Mouse (Mus musculus): ENCODE measurements around the gene Isca2.

The Isca2 gene

GRCm38 (mm10) chr12:84801532-84802110 lies 28.6 kb downstream of the Isca2 start:
- no peak overlapping the region for H3K4me3 ChIP-seq (replicated peaks; ENCODE audit: low read length)
- H3K36me3 ChIP-seq (ENCODE audit: insufficient read depth, low read length) = no peaks in the 10 kb centered on the region
- TF ChIP-seq CTCF (conservative IDR thresholded peaks at IDR 0.05; ENCODE audit: low read length) (no peak), NANOG (IDR thresholded peaks at IDR 0.05; ENCODE audit: borderline replicate concordance, low read length) (no peak), POU5F1 (IDR thresholded peaks at IDR 0.05; ENCODE audit: borderline replicate concordance, low read length) (no peak)
- H3K4me1 ChIP-seq (replicated peaks; ENCODE audit: low read depth, low read length) = peaks cover 19% of the 10 kb centered on the region
- H3K9me3 ChIP-seq (ENCODE audit: low read length) = no peaks in the 10 kb centered on the region
- peaks cover 27% of the 10 kb centered on the region for H3K27me3 ChIP-seq (ENCODE audit: insufficient read depth, low read length)

- Histone ChIP-seq H3K4me3 (replicated peaks; ENCODE audit: low read length) (no peak overlapping the region), H3K27me3 (ENCODE audit: insufficient read depth, low read length) (peaks cover 31% of the 10 kb centered on the region), H3K36me3 (ENCODE audit: insufficient read depth, low read length) (no peaks in the 10 kb centered on the region), H3K9me3 (ENCODE audit: low read length) (no peaks in the 10 kb centered on the region), H3K4me1 (replicated peaks; ENCODE audit: low read depth, low read length) (peaks cover 28% of the 10 kb centered on the region)
- no peak for TF ChIP-seq CTCF (conservative IDR thresholded peaks at IDR 0.05; ENCODE audit: low read length)
- TF ChIP-seq NANOG (IDR thresholded peaks at IDR 0.05; ENCODE audit: borderline replicate concordance, low read length) = no peak
- TF ChIP-seq POU5F1 (IDR thresholded peaks at IDR 0.05; ENCODE audit: borderline replicate concordance, low read length) = no peak
Measured at GRCm38 (mm10) chr12:84802625-84803024, 29.6 kb downstream of the Isca2 start.

GRCm38 (mm10) chr12:84805228-84805842 lies 32.3 kb downstream of the Isca2 start:
- Histone ChIP-seq H3K9me3 (ENCODE audit: low read length) (no peaks in the 10 kb centered on the region), H3K36me3 (ENCODE audit: insufficient read depth, low read length) (no peaks in the 10 kb centered on the region), H3K4me1 (replicated peaks; ENCODE audit: low read depth, low read length) (peaks cover 35% of the 10 kb centered on the region), H3K4me3 (replicated peaks; ENCODE audit: low read length) (no peak overlapping the region), H3K27me3 (ENCODE audit: insufficient read depth, low read length) (peaks cover 27% of the 10 kb centered on the region)
- no peak for TF ChIP-seq POU5F1 (IDR thresholded peaks at IDR 0.05; ENCODE audit: borderline replicate concordance, low read length)
- no peak for TF ChIP-seq NANOG (IDR thresholded peaks at IDR 0.05; ENCODE audit: borderline replicate concordance, low read length)
- TF ChIP-seq CTCF (conservative IDR thresholded peaks at IDR 0.05; ENCODE audit: low read length) = no peak

DNA sequence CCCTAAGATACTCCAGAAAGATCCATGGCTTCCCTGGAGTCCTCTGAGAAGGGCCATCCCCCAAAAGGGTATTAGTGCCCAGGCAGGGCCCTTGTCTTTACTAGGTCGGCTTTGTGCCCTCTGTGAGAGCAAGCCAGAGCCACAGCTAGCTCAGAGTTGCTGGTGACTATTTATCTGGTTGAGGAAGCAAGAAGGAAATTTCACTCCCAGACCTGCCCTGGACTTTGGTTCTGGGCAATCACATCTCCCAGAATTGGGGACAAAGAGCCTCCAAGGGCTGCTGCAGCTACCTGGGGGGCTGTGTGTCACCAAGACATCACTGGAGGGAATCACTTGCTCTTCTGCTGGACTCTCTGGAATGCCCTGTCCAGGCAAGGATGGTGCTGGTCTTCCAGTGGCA lies 33.0 kb downstream of the Isca2 start:
- H3K27me3 ChIP-seq (ENCODE audit: insufficient read depth, low read length) = peaks cover 25% of the 10 kb centered on the region
- no peaks in the 10 kb centered on the region for H3K9me3 ChIP-seq (ENCODE audit: low read length)
- peaks cover 35% of the 10 kb centered on the region for H3K4me1 ChIP-seq (replicated peaks; ENCODE audit: low read depth, low read length)
- TF ChIP-seq CTCF (conservative IDR thresholded peaks at IDR 0.05; ENCODE audit: low read length) = no peak
- no peak for TF ChIP-seq POU5F1 (IDR thresholded peaks at IDR 0.05; ENCODE audit: borderline replicate concordance, low read length)
- no peak for TF ChIP-seq NANOG (IDR thresholded peaks at IDR 0.05; ENCODE audit: borderline replicate concordance, low read length)
- no peaks in the 10 kb centered on the region for H3K36me3 ChIP-seq (ENCODE audit: insufficient read depth, low read length)
- no peak overlapping the region for H3K4me3 ChIP-seq (replicated peaks; ENCODE audit: low read length)

GRCm38 (mm10) chr12:84806726-84807125 lies 33.7 kb downstream of the Isca2 start:
- Histone ChIP-seq H3K36me3 (ENCODE audit: insufficient read depth, low read length) (no peaks in the 10 kb centered on the region), H3K4me1 (replicated peaks; ENCODE audit: low read depth, low read length) (peaks cover 35% of the 10 kb centered on the region), H3K4me3 (replicated peaks; ENCODE audit: low read length) (no peak overlapping the region), H3K27me3 (ENCODE audit: insufficient read depth, low read length) (peaks cover 25% of the 10 kb centered on the region), H3K9me3 (ENCODE audit: low read length) (no peaks in the 10 kb centered on the region)
- TF ChIP-seq CTCF (conservative IDR thresholded peaks at IDR 0.05; ENCODE audit: low read length) (no peak), POU5F1 (IDR thresholded peaks at IDR 0.05; ENCODE audit: borderline replicate concordance, low read length) (no peak), NANOG (IDR thresholded peaks at IDR 0.05; ENCODE audit: borderline replicate concordance, low read length) (no peak)

GRCm38 (mm10) chr12:84807351-84807750 lies 34.3 kb downstream of the Isca2 start:
- Histone ChIP-seq H3K4me3 (replicated peaks; ENCODE audit: low read length) (no peak overlapping the region; the same call in 1 of the 2 replicates), H3K27me3 (ENCODE audit: insufficient read depth, low read length) (peaks cover 22% of the 10 kb centered on the region), H3K9me3 (ENCODE audit: low read length) (no peaks in the 10 kb centered on the region), H3K36me3 (ENCODE audit: insufficient read depth, low read length) (no peaks in the 10 kb centered on the region), H3K4me1 (replicated peaks; ENCODE audit: low read depth, low read length) (peaks cover 35% of the 10 kb centered on the region)
- TF ChIP-seq POU5F1 (IDR thresholded peaks at IDR 0.05; ENCODE audit: borderline replicate concordance, low read length) (no peak), NANOG (IDR thresholded peaks at IDR 0.05; ENCODE audit: borderline replicate concordance, low read length) (no peak), CTCF (conservative IDR thresholded peaks at IDR 0.05; ENCODE audit: low read length) (no peak)

GRCm38 (mm10) chr12:84809033-84809432 lies 36.0 kb downstream of the Isca2 start:
- peaks cover 14% of the 10 kb centered on the region for H3K27me3 ChIP-seq (ENCODE audit: insufficient read depth, low read length)
- H3K9me3 ChIP-seq (ENCODE audit: low read length) = no peaks in the 10 kb centered on the region
- peaks cover 35% of the 10 kb centered on the region for H3K4me1 ChIP-seq (replicated peaks; ENCODE audit: low read depth, low read length)
- TF ChIP-seq CTCF (conservative IDR thresholded peaks at IDR 0.05; ENCODE audit: low read length) = no peak
- TF ChIP-seq POU5F1 (IDR thresholded peaks at IDR 0.05; ENCODE audit: borderline replicate concordance, low read length) = no peak
- no peak for TF ChIP-seq NANOG (IDR thresholded peaks at IDR 0.05; ENCODE audit: borderline replicate concordance, low read length)
- no peaks in the 10 kb centered on the region for H3K36me3 ChIP-seq (ENCODE audit: insufficient read depth, low read length)
- no peak overlapping the region for H3K4me3 ChIP-seq (replicated peaks; ENCODE audit: low read length)

GRCm38 (mm10) chr12:84810810-84811209 lies 37.8 kb downstream of the Isca2 start:
- H3K4me3 ChIP-seq (replicated peaks; ENCODE audit: low read length) = no peak overlapping the region
- no peaks in the 10 kb centered on the region for H3K36me3 ChIP-seq (ENCODE audit: insufficient read depth, low read length)
- TF ChIP-seq CTCF (conservative IDR thresholded peaks at IDR 0.05; ENCODE audit: low read length) (no peak), NANOG (IDR thresholded peaks at IDR 0.05; ENCODE audit: borderline replicate concordance, low read length) (no peak), POU5F1 (IDR thresholded peaks at IDR 0.05; ENCODE audit: borderline replicate concordance, low read length) (no peak)
- no peaks in the 10 kb centered on the region for H3K9me3 ChIP-seq (ENCODE audit: low read length)
- H3K27me3 ChIP-seq (ENCODE audit: insufficient read depth, low read length) = peaks cover 18% of the 10 kb centered on the region
- H3K4me1 ChIP-seq (replicated peaks; ENCODE audit: low read depth, low read length) = peaks cover 25% of the 10 kb centered on the region

All from E14TG2a.4 (cell line).